Mouse (Mus musculus) megakaryocyte, embryonic 14.5 days (primary cell): ENCODE measurements at regions not wholly inside any gene's neighbourhood (a gene's known extent, or its start where the extent isn't known, plus 50 kb on each side); places are given as distances from the start of the nearest gene placed in this dataset.

ENCODE experiments used
- FLI1 ChIP-seq: IDR thresholded peaks from 2 replicates; pipeline ENCODE4 v1.6.1; 2012; ENCODE audit warnings: low read length, inconsistent platforms, mixed read lengths
- GATA1 ChIP-seq: IDR thresholded peaks from 3 replicates; pipeline ENCODE4 v1.6.1; 2012; ENCODE audit warnings: mixed read lengths, low read length, inconsistent platforms, borderline replicate concordance

- TF ChIP-seq GATA1 (no peak), FLI1 (no peak)
Measured at GRCm38 (mm10) chr9:61825804-61826203, 88.5 kb downstream of the Rplp1 start.
